Mouse (Mus musculus): ENCODE results near the gene Ddx60.
A peak's percentile ranks its signal among the peaks of the same experiment; 100 is the strongest.
"Not testable (repeated sequence)": the region's sequence is repeated elsewhere in the genome, so short reads cannot be mapped to it uniquely, and the experiment has no call there.

Gene Ddx60

DNA sequence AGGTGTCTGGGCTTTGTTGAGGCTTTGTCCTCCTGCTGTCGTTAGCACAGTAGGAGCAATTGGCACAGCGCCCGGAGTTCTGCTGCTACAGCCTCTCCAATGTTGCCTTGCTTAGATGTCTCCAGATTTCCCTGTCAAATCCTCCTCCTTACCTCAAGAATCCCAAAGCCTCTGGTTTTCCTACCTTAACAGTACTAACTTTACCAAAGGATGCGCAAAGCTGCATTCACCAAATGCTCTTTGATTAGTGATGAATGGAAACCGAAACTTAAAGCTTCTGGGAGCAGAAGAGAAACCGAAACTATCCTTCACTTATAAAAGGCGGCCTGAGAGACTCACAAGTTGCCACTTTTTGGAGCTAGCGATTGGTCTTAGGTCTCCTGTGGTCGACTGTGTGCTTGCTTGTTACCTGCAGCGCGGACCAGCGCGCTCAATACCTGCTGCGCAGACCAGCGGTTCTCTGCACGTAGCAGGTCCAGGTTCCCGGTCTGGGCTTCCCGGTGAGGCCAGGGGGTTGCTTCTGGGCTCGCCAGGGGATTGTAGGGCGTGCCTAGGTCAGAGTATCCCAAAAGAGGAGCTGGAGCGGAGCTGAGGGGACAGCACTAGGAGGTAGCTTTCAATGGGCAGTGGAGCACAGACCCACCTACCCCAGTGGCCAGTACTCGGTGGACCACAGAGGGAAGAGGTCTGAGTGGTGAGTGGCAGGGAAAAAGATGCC is at the start of gene Ddx60:
TSS of gene Ddx60 (plus strand) at position 311 of the 718 bp plus-strand sequence.
- no peak for DNase-seq (ENCODE audit: low read depth, low spot score)

DNA sequence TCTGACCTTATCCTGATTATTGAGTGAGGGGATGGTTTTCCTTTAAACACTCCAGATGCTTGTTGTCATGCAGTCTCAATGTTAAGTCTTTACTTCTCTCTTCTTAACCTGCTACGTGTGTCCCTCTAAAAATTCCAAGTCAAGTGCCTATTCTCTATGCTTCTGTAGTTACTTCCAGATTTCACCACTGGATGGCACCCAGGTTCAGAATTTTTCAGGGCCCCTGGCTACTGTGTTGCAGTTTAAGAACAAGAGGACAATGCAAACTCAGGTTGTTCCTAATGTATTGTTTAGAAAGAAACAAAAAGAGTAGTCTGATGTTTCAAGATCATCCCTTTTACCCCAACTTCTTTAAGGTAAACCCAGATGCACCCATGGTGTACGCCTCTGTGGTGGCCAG is 33.8 kb upstream of the Ddx60 start:
- peak; percentile 57 for DNase-seq (ENCODE audit: low read depth, low spot score)

DNA sequence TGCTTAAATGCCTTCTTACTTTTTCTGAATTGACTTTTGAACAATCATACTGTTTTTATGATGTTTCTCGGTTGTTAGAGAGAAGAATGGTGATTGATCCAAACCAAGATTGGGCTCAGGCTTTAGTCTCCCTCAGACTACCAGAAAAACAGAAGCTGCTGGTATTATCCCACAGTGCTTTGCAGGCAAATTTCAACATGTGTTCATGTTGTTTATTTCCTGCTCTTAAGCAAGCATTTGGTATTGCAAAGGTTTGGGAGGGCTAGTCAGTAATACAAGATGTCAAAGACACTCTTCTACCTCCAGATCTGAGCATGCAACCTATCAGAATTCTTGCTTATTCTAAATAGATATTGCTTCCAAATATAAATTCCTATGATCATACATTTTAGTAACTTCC is 31.1 kb upstream of the Ddx60 start:
- DNase-seq (ENCODE audit: low read depth, low spot score): no peak

DNA sequence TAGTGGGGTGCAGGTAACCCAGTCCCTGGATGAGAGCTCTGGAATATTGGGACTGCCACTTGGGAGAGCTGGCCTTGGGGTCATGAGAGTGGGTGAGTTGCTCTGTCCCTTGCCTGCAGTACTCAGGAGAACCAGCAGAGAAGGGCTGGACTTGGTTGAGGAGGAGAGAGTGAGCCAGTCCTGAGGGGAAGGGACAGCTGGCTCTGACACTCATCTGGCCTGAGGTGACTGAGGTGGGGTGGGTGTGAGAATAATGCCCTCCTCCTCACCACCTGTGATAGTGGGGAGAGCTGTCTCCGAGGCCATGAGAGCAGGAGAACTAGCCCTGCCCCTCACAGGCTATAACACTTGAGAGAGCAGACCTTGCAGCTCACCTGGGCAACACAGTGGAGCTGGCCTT is 30.5 kb upstream of the Ddx60 start:
- no peak for DNase-seq (ENCODE audit: low read depth, low spot score)

DNA sequence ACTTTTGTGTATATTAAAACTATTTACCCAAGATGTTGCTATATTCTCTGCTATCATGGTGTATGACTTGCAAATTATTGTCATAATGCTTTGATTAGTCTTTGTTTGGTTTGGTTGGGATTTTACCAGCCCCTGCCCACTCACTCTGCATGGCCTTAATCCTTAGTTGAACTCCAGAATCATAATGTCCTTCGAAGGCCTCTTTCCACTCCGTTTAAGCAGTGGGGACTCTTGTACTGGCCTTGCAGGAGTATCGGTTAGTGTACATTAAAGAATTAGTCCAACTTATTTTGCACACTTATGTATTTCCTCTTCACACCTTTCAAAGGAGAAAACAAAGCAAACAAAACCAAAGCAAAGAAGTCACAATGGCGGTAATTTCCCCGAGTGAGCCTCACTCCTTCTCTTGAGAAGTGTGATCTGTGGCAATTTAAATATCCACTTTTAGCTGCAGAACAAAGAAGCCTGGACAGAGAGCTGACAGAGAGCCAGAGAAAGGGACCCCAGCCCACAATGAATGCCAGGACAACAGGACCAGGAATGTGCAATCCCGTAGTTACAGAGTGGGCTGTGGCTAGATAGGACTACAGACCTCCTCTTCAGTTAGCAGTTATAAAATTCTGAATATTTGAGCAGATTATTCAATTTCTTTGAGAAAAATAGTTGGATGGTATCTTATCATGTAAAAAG is 26.7 kb upstream of the Ddx60 start:
- DNase-seq (ENCODE audit: low read depth, low spot score): no peak

DNA sequence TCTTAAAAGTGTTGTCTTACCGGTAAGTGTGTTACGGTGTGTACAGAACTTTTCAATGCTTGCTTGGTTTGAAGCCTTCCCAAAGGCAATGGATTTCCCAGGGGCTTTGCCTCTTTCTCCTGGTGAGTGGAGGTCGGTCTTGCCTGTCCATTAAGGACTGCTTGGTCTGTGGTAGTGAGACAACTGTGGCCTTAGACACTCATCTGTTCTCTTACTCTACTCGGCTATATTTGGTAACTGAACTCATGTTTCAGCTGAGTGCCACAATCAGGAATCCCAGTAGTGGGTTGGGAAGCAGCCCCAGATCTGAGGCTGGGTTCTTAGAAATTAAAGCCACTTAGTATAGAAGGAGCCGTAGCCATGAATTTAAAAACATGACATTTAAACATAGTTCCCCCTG is 25.4 kb upstream of the Ddx60 start, which contains the start of gene Palld:
TSS of gene Palld (minus strand) at position 170 of the 400 bp plus-strand sequence.
- DNase-seq (ENCODE audit: low read depth, low spot score): no peak

DNA sequence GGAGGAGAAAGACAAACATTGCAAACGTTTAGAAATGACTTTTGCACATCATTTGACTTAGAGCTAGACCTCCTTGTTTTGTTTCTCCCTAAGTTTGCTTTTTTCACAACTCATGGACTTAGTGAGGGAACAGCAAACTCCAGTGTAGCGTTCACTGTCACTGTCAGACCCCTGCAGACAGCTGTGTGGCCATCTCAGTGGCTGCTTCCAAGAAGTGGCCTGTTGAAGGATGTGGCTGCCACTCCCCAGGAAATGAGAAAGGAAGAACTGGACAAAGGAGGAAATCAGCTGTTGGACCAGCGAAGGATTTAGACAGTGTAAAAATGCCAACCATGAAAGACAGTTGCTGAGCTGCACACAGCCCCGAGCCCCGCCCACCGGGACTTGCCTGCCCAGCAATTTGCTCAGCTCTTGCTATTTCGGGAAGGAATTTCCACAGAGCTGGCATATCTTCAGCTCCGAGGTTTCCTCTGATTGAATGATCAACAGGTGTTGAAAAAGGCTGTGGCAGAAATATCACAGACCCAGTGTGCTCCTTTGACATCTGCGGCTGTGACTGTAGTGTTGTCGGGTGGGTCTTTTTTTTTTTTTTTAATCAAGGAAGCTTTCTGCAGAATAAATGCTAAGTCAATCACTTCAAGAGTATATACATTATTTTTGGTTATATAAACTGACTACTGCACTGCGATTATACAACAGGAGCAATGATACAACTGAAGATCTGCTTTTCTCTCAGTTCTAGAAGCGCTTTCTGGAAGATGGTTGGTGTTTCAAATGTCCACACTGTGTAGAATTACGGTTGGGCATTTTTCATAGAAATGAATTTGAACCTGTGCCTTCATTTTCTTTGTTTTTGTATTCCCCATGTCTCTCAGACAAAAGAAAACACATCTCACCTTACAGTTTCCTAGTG is 19.3 kb upstream of the Ddx60 start:
- no peak for DNase-seq (ENCODE audit: low read depth, low spot score)

DNA sequence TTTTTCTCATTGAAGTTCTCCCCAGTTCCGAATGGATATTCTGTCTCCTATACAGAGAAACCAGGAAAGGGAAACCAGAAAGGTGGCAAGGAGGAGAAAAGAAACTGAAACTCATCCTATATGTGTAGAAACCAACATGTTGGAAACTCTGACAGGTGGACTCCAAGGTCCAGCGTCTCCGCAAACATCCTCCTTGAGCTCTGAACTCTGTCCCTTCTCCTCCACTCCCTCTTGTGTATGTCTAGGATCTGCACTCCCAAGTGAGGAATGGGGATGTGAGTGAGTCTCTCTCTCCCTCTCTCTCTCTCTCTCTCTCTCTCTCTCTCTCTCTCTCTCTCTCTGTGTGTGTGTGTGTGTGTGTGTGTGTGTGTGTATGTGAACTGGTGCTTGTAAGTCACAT is 18.6 kb upstream of the Ddx60 start:
- no peak for DNase-seq (ENCODE audit: low read depth, low spot score)

DNA sequence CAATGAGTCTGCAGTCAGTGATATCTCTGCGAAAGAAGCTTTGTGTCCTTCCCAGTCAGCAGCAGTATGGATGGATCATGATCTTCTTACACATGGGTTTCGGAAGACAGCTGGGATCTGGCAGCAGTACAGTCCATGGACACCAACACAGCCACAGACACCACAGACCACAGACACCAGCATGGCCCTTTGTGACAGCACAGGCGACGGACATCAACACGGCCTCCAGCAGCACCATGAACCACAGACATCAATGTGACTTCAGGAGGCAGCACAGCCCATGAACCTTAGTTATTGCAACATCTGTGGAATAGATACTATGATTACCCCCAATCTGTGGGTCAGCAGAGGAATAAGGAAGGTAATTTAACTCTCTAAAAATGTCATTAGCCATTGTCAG is 15.1 kb upstream of the Ddx60 start:
- DNase-seq (ENCODE audit: low read depth, low spot score): no peak

DNA sequence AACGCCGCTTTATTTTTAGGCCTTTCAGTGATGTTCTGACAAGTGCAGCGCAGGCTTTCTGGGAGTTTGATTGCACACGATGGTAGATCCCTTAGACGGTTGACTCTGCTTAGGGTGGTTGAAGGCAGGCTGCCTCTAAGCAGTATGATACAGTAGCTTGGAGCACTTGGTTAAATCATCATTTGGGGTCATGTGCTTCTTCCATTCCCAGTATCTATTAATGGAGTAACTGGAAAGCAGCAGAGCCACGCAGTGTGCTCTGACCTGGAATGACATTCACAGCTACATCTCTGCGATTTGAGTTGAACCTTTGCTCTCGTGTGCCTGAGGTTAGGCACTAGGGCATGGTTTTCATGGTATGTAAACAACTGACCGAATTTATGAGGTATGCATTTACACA is 13.9 kb upstream of the Ddx60 start:
- no peak for DNase-seq (ENCODE audit: low read depth, low spot score)

DNA sequence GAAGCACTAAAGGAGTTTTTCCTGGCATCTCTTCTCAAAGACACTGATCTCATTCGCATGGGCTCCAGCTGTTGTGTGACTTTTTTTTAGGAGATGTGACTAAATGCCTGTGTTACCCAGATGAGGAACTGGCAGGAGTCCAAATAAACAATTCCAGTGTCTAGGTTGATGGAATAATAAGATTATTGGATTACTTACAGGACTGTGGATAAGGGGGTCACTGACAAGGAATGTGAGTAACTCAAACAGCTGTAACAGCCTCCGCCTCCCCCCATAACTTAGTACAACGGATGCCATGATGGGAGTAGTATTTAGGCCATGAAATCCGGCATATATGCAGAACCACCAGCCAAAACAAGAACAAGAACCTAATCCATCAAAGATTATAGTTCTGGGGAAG is 10.6 kb upstream of the Ddx60 start:
- no peak for DNase-seq (ENCODE audit: low read depth, low spot score)

DNA sequence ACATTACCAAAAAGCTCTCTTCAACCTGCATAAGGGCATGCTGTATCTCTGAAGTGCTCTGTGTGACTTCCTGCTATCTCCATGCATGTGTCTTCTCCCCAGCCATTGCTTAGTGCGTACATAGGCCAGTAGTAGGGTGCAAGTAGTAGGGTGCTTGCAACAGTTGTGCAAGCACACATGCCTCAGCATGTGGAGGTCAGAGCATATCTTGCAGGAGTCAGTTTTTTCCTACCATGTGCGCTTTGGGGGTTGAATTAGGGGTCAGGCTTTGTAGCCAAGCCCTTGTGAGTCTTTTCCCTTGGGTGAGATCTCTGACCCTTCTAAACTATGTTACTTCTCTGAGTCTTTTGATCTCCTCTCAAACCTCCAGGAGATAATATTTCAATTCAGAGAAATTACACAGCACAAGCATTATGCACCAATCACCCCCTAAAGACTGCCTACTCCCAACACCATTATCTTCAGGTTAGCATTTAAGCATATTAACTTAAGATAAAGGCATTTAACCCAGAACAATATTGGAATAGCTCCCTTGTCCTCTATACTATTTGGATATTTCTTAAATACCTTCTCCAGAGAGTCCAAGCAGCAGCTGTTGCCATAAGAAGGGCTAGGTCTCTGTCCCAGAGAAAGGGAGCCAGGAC is 8.6 kb upstream of the Ddx60 start:
- no peak for DNase-seq (ENCODE audit: low read depth, low spot score)

DNA sequence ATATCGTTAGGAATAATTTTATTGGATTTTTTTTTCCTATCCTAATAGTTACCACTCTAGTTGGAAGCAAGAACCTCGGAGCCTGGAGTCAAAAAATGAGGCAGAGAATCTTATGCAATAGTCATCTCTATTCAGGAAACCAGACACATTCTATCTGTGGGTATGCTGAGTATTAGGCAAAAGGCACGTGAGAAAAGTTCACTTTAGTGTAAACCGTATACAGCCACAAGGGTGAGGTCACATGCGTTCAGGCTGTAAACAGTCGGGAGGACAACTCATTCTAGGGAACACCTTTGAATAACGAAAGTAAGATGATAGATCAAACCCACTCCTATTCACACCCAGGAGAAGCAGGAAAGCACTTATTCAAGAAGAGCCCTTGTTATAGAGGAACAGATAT is 7.5 kb upstream of the Ddx60 start:
- no peak for DNase-seq (ENCODE audit: low read depth, low spot score)

DNA sequence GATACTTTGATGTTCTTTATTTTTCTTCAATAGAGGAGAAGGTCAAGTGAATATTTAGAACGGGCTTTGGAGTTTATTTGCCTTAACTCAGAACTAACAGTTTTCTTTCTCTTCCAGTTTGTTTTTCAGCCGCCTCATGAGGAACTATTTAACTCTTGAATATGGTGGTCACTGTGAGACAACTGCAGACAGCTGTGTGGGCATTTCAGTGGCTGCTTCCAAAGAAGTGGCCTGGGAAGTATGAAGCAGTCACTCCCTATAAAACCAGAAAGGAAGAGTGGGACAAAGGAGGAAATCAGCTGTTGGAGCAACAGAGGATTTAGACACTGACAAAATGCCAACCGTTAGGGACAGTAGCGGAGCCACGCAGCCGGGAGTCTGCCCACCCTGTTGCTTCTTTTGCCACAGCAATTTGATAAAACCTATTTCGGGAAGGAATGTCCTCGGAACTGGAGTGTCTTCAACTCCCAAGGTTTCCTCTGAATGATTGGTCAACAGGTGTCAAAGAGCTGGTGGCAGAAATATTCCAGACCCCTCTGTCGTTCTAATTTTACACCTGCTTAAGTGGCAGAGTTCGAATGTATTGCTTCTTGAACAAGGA is 6.3 kb upstream of the Ddx60 start:
- DNase-seq (ENCODE audit: low read depth, low spot score): no peak

DNA sequence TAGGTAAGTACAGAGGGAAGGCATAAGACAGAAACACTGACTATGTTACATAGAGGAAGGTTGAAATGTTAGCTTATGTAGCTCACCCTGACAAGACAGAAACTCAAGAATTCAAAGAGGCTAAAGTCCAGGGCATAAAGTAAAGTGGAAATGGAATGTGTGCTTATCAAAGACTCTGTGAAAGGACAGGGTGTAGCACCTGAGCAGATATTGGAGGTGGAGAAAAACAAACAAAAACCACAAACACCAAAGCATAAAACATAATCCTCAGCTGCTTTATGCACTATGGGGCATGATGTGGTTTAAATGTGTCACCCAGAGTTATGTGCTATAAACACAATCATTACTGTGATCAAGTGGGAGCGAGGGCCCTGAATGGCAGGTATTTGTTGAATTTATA is 3.4 kb upstream of the Ddx60 start:
- DNase-seq (ENCODE audit: low read depth, low spot score): no peak

DNA sequence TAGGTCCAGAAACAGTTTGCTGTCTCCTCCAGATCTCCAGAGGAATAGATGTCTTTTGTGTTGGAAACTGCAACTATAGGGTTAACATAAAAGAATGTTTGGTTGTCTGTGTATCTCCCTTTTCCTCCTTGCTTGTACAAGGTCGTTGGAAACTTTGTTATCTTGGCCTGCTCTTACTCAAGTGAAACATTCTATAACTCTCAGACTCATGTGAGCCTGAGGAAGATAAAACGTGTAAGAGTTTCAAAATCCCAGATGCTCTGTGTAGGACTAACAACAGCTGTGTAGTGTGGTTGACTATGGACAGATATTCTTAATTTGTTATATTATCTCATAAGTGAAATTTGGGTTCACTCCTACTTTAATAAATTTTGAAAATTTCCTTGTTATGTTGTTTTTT is 5.4 kb downstream of the Ddx60 start:
- no peak for DNase-seq (ENCODE audit: low read depth, low spot score)

DNA sequence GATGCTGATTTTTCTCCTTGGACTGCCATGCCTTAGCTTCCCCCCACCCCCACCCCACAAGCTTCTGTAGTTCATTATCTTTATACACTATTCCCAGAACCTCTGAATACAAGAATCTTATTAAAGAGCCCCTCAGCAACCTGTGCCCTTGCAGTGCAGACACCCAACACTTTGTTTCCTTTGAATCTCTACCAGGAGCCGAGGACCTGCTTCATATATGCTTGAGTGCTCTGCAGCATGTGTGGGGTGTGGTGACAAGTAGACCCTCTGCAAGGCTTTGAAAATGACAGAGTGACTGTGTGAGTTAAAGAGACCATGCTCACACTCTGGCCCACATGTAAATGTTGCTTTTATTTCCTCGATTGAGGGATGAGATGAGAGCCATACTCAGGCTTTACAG is 9.7 kb downstream of the Ddx60 start:
- DNase-seq (ENCODE audit: low read depth, low spot score): no peak

DNA sequence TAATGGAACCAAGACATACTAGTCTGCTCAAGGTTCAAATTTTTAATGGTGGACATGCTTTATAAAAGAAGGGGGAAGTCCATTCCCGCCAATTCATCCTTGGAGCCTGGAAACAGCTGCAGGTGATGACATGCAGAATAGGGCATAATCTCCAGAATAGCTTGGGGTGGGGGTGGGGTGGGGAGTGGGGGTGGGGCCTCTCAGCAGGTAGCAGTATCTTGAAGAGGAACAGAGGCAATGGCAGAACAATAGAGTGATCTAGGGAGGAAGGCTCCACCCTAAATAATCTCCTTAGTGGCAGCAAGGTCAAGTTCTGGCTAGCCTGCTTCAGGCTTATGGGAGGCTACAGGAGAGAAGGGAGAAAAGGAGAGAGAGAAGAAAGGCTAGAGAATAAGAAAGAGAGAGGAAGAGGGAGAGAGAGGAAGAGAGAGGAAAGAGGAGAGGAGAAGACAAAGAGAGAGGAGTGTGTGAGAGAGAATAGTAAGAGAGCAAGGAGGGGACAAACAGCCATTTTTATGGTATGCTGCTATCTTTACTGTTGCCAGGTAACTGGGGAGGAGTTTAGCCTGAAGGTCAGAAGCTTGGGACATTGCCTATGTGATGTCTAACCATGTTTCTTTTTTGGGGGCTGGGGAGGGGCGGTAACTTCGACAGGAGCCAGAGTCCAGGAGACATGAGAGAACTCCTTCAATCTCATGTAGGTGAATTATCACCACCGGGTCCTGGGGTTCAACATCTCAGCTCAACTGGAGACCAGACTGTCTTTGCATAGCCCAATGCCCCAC is 36.9 kb downstream of the Ddx60 start:
- DNase-seq (ENCODE audit: low read depth, low spot score): not testable (repeated sequence)

DNA sequence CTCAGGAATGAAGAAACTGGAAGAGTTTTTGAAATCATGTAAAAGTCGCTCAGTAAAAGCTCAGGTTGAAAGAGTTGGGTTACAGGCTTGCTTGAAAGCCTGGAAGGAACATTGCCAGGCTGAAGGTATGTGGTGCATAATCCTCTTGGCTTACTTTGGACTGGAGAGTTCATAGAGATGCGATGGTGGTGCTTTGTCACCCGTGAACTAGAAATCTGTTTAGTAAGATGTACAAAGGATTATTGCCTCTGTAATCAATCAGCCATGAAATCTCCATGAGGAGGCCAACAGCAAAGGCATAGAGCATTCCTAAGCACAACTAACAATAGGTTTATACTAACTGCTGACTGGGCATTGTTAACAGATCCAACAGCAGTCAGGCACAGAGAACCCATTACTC is 41.7 kb downstream of the Ddx60 start:
- DNase-seq (ENCODE audit: low read depth, low spot score): no peak

DNA sequence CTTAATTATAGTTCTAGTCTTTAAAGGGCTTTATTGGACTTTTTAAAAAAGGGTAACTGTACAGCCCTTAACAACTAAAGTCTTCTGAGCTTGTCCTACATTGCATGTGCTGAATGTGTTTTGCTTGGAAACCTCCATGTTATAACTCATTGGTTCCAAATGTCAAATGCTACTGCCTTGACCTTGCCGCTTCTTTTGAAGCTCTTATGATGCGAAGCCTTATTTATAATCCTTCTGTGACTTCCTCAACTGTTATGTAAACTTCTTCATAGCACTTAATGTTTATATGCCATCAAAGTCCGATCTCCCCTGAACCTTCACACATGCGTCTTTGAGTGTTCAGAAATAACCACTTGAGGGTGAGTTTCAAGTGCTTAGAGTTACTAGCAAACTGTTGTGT is 57.1 kb downstream of the Ddx60 start:
- no peak for DNase-seq (ENCODE audit: low read depth, low spot score)

All from forelimb bud, embryonic 11.5 days (tissue).